Mouse (Mus musculus) embryo, embryonic 10 days (tissue): ENCODE data around the gene Rab7.
"Not testable (repeated sequence)": the region's sequence is repeated elsewhere in the genome, so short reads cannot be mapped to it uniquely, and the experiment has no call there.

Experiments
- DNase-seq: peaks from one replicate; pipeline ENCODE4 v3.0.0-alpha.2; 2015; ENCODE audit warnings: low spot score

Rab7 gene

GRCm38 (mm10) chr6:88053228-88054080 is 8.4 kb upstream of the Rab7 start:
- no peak for DNase-seq

GRCm38 (mm10) chr6:88051206-88051605 is 6.1 kb upstream of the Rab7 start:
- DNase-seq: no peak

GRCm38 (mm10) chr6:88049008-88049407 is 3.9 kb upstream of the Rab7 start:
- DNase-seq: no peak

- no peak for DNase-seq
These were observed 2.8 kb upstream of the Rab7 start for GRCm38 (mm10) chr6:88047853-88048252.

GRCm38 (mm10) chr6:88045406-88045766 is 316 bp upstream of the Rab7 start:
- no peak for DNase-seq

GRCm38 (mm10) chr6:88044234-88044576 is 865 bp downstream of the Rab7 start:
- peak; percentile 14 for DNase-seq

GRCm38 (mm10) chr6:88042336-88042735 is 2.7 kb downstream of the Rab7 start:
- DNase-seq: no peak

GRCm38 (mm10) chr6:88041221-88041620 is 3.8 kb downstream of the Rab7 start:
- DNase-seq: no peak

GRCm38 (mm10) chr6:88039426-88039825 is 5.6 kb downstream of the Rab7 start:
- DNase-seq: no peak

- DNase-seq: no peak
These were observed 7.5 kb downstream of the Rab7 start for GRCm38 (mm10) chr6:88037471-88038045.

- no peak for DNase-seq
These were observed 11.6 kb downstream of the Rab7 start for GRCm38 (mm10) chr6:88033504-88033903.

- DNase-seq: no peak
These were observed 14.6 kb downstream of the Rab7 start for GRCm38 (mm10) chr6:88030432-88030831.

GRCm38 (mm10) chr6:88027390-88027789 is 17.7 kb downstream of the Rab7 start:
- DNase-seq: no peak

GRCm38 (mm10) chr6:88023316-88023890 is 21.7 kb downstream of the Rab7 start:
- DNase-seq: no peak

GRCm38 (mm10) chr6:88019154-88019553 is 25.9 kb downstream of the Rab7 start:
- DNase-seq: no peak

GRCm38 (mm10) chr6:88017821-88018220 is 27.2 kb downstream of the Rab7 start:
- no peak for DNase-seq

GRCm38 (mm10) chr6:88015797-88016196 is 29.3 kb downstream of the Rab7 start:
- no peak for DNase-seq

GRCm38 (mm10) chr6:88013456-88013855 is 31.6 kb downstream of the Rab7 start:
- DNase-seq: no peak

GRCm38 (mm10) chr6:88012601-88013000 is 32.5 kb downstream of the Rab7 start:
- no peak for DNase-seq

GRCm38 (mm10) chr6:88011106-88011505 is 34.0 kb downstream of the Rab7 start:
- not testable (repeated sequence) for DNase-seq

GRCm38 (mm10) chr6:88009209-88009608 is 35.9 kb downstream of the Rab7 start:
- DNase-seq: no peak

GRCm38 (mm10) chr6:88004773-88005172 is 40.3 kb downstream of the Rab7 start:
- not testable (repeated sequence) for DNase-seq

- DNase-seq: no peak
These were observed 41.6 kb downstream of the Rab7 start for GRCm38 (mm10) chr6:88003439-88003838.
